In genomic region chr5:140256685-140257084, GRCm38 (mm10) we compare ENCODE assay signal across 19 mouse cellular contexts.
A peak's percentile ranks its signal among the peaks of the same experiment; 100 is the strongest.
DNase-seq lines count a peak whose midpoint lies in the region; ATAC-seq and TF ChIP-seq lines count a peak whose summit lies in the region.
"Had no signal": no experiment of that assay in that cellular context is flagged by ENCODE, and none has a peak within 500 bp of the region (broad histone marks: within the 10 kb centered on the region; RNA-seq: fewer than 3 reads in every experiment).

No protein-coding gene starts in this region.

- H3K9ac ChIP-seq in hindbrain, embryonic 13.5 days: no peak overlapping the region
- no peak overlapping the region for H3K9ac ChIP-seq in hindbrain, embryonic 12.5 days
- H3K9ac ChIP-seq: embryonic facial prominence, embryonic 15.5 days had no signal

- no peak overlapping the region for H3K27ac ChIP-seq in hindbrain, embryonic 13.5 days
- no peak overlapping the region for H3K27ac ChIP-seq in hindbrain, embryonic 12.5 days
- peak overlapping the region; percentile 80; the same call in 1 of the 2 replicates for H3K27ac ChIP-seq in thymus, adult 2 months (ENCODE audit: control insufficient read depth, insufficient read depth, low read length)
- H3K27ac ChIP-seq: embryonic facial prominence, embryonic 15.5 days; forebrain, embryonic 10.5 days; heart, adult 2 months; hindbrain, postnatal 0 days had no signal

- H3K4me3 ChIP-seq in hindbrain, embryonic 13.5 days: no peak overlapping the region
- no peak overlapping the region for H3K4me3 ChIP-seq in hindbrain, embryonic 12.5 days
- peak overlapping the region; percentile 19 for H3K4me3 ChIP-seq in thymus, adult 2 months (ENCODE audit: control insufficient read depth, insufficient read depth, low read length)
- H3K4me3 ChIP-seq: embryonic facial prominence, embryonic 15.5 days; erythroblast, embryonic 14.5 days; forebrain, embryonic 10.5 days; heart, adult 2 months had no signal

- TF ChIP-seq CTCF in thymus, adult 2 months (IDR thresholded peaks at IDR 0.05; ENCODE audit: borderline replicate concordance, control insufficient read depth, extremely low read depth, insufficient read depth, low read length, poor library complexity): no peak

- peaks cover 3% of the 10 kb centered on the region; the same call in 1 of the 2 replicates for H3K4me1 ChIP-seq in hindbrain, embryonic 13.5 days (replicated peaks)
- peaks cover 7% of the 10 kb centered on the region; the same call in 1 of the 2 replicates for H3K4me1 ChIP-seq in hindbrain, embryonic 12.5 days
- peaks cover 84% of the 10 kb centered on the region for H3K4me1 ChIP-seq in thymus, adult 2 months (replicated peaks; ENCODE audit: control insufficient read depth, insufficient read depth, low read length)
- H3K4me1 ChIP-seq: embryonic facial prominence, embryonic 15.5 days; forebrain, embryonic 10.5 days had no signal

- TF ChIP-seq POLR2A in thymus, adult 2 months (IDR thresholded peaks at IDR 0.05; ENCODE audit: control insufficient read depth, extremely low read depth, insufficient read depth, low read length, poor library complexity): no peak

- H3K27me3 ChIP-seq in hindbrain, embryonic 13.5 days: no peaks in the 10 kb centered on the region
- H3K27me3 ChIP-seq in hindbrain, embryonic 12.5 days: no peaks in the 10 kb centered on the region
- H3K27me3 ChIP-seq in thymus, adult 2 months (ENCODE audit: control insufficient read depth, insufficient read depth, low read length): no peaks in the 10 kb centered on the region
- H3K27me3 ChIP-seq: embryonic facial prominence, embryonic 15.5 days had no signal

- H3K36me3 ChIP-seq in hindbrain, embryonic 13.5 days: peaks cover 22% of the 10 kb centered on the region
- peaks cover 17% of the 10 kb centered on the region; the same call in 1 of the 2 replicates for H3K36me3 ChIP-seq in hindbrain, embryonic 12.5 days
- peaks cover 12% of the 10 kb centered on the region; the same call in 1 of the 2 replicates for H3K36me3 ChIP-seq in thymus, adult 2 months (ENCODE audit: control insufficient read depth, insufficient read depth, low read length)

- no peaks in the 10 kb centered on the region for H3K9me3 ChIP-seq in hindbrain, embryonic 13.5 days
- no peaks in the 10 kb centered on the region for H3K9me3 ChIP-seq in hindbrain, embryonic 12.5 days (replicated peaks)
- H3K9me3 ChIP-seq: embryonic facial prominence, embryonic 15.5 days; forebrain, embryonic 10.5 days had no signal

- 88% methylated on average over 10 of the region's 10 CpGs for WGBS in hindbrain, embryonic 13.5 days
- 90% methylated on average over 10 of the region's 10 CpGs for WGBS in hindbrain, embryonic 12.5 days
- 93% methylated on average over 10 of the region's 10 CpGs for WGBS in thymus, adult 2 months

- no peak for DNase-seq in thymus, adult 2 months
- no peak for DNase-seq in thymus, postnatal 0 days (ENCODE audit: low spot score)
- peak; percentile 42 to 68 for DNase-seq in thymus, postnatal 36 days
- DNase-seq in gastrocnemius, adult 18-20 months (ENCODE audit: low spot score): no peak
- DNase-seq: adrenal gland, adult 2 months; adrenal gland, postnatal 25 days; cerebellum, adult 18-20 months; cerebellum, adult 9-11 months; cerebellum, postnatal 36 days; heart, adult 2 months; heart, postnatal 36 days had no signal

- H3K4me2 ChIP-seq in hindbrain, embryonic 13.5 days: no peak overlapping the region
- no peak overlapping the region for H3K4me2 ChIP-seq in hindbrain, embryonic 12.5 days (replicated peaks)
- H3K4me2 ChIP-seq: embryonic facial prominence, embryonic 15.5 days; heart, embryonic 11.5 days had no signal

- 0 out of 2 replicates have a peak, but pooled peaks have one; percentile 36 for ATAC-seq in hindbrain, embryonic 13.5 days (ENCODE audit: low FRiP score)
- ATAC-seq in hindbrain, embryonic 12.5 days (ENCODE audit: low FRiP score): no peak
- ATAC-seq: forebrain, embryonic 14.5 days had no signal

Comparison
In these comparisons a context has a peak if more than half of its experiments do, and no peak if none do; other contexts are left out.
1. DNase-seq: peak in thymus, postnatal 36 days (2 of 2); none in thymus, adult 2 months (single experiment), thymus, postnatal 0 days (single experiment) and gastrocnemius, adult 18-20 months (single experiment).